Mouse (Mus musculus) cerebellum, adult 8-10 months (tissue): Measurements from ENCODE around the gene Crls1.
A peak's percentile ranks its signal among the peaks of the same experiment; 100 is the strongest.

Source experiments
- DNase-seq: peaks from one replicate; pipeline ENCODE4 v3.0.0; 2022

Gene Crls1

DNA sequence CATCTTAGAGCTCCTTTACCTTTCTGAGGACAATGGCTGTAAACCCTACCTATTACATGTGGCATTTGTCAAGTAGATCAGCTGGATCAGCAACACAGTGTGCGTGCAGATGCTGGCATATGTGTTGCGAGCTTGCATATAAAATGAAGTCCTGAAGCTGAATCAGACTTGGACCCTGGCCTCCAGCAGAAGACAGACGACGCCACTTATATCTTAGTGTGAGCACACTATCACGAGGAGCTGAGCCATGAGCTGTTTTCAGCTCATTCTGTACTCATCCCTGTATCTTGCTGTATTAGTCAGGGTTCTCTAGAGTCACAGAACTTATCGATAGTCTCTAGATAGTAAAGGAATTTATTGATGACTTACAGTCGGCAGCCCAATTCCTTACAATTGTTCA lies 38.8 kb downstream of the Crls1 start:
- no peak for DNase-seq

DNA sequence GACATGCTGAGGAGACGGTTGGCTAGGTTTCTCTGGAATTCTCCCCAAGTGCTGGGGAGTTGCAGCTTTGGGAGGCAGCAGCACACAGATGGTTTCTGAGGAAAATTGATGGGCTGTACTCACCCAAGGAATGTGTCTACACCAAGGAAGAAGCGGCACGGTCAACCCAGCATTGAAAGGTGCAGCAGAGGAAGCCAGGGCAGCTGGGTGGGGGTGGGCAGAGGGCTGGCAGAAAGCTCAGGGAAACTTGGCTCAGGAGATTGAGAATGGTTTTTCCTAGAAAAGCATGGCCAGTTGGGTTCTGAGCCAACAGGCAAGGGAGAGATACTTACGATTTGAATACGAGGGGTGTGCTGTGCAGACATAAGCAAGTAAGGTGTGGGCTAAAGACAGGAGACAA lies 47.4 kb downstream of the Crls1 start:
- DNase-seq = no peak

DNA sequence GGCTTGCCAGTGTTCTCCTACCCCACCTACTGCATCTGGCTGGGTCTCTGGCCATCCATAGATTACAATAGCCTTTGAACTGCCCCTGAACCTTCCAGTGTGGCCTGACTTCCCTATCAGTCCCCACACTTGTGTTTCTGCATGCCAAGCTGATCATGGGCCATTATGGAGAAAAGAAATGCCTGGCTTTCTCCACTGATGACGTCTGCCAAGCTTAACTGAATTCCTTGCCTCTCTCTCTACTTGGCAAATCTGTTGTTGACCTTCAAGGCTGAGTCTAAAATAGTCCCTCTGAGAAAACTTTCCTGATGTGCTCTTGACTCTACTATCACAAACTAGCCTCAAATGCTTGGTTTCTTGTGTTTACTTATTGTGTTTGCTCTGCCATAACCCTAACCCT lies 51.7 kb downstream of the Crls1 start:
- no peak for DNase-seq

DNA sequence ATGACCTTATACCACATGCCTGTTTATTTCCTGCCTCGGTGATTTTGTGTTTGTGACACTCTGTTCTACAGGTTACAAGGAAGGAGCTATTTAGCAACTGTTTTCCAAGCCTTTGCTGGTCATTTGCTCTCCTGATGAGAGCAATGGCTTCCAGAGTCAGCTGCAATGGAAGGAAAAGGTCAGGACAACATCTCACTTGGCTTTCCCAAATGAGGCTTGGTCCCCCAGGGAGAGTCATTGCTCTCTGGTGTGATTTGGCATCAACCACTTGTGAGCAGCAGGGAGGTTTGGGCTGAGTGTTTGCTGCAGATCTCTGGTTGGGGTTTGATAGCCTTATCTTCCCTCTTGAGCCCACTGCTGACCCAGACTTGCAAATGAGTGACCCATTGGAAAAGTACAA lies 54.1 kb downstream of the Crls1 start:
- no peak for DNase-seq

DNA sequence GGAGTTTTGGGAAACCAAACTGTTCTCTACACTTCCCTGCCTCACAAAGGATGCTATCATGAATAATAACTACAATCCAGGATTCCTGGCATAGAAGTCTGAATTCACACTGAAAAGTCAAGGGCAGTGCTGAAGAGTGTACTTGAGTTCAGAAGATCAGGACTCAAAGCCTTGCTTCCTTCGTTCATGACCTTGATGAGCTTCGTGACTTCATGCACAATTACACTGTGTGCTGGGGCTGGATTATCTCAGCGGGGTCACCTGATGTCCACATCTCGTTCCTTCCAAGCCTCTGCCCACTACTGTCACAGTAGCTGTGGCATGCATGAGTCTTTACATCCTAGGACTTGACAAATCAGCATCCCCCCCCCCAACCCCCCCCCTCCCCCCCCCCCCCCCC lies 55.2 kb downstream of the Crls1 start:
- DNase-seq = no peak

DNA sequence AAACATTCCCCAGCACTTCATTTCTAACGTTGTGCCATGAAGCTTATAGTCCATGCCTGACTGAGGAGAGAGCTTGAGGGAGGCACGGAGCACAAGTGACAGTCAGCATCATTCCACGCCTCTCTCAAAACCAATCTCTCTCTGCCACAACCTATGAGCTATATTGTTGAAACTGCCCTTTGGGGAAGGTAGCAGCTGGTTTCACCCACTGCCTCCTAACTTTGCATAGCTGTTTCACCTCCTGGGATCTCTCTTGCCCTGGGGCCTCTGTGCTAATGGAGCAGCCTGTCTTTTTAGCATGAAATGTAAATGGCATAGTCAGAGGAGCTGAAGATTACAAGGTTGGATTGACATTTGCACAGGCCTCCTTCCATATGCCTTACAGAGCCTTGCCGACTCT lies 55.6 kb downstream of the Crls1 start:
- DNase-seq = no peak

DNA sequence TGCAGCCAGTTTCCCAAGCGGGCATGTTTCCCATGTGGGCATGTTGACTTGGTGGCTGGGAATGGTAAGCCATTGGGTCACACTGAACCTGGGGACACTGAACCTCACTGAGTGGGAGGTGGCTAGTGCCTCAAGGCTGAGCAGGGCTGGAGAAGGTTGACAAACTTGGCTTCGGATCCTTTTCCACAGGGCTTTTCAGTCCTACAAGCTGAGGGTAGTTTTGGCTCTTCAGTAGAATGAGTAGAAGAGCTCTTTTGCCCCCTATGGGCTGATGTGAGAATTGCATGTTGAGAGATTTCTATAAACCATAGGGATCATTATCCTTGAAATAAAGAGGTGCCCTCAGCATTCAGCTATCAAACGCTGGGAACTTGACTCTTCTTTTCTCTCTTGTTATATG lies 57.0 kb downstream of the Crls1 start:
- peak; percentile 51 for DNase-seq

DNA sequence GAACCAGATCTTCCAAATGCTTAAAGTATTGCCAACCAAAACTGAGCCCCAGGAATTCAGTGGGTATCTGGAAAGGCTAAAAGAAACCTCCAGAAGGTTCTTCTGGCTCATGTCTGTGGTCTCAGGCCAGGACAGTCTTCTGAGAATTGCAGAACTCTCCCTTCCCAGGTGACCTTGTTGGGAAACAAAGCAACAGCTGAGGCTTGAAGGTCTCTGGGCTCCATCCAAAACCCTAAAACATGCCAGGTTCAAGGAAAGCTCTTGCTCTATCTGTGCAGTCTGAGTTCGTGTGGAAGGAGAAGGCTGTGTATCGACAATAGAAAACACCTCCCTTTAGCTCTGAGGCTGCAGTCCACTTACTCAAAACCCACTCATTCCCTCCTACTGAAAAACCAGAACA lies 58.5 kb downstream of the Crls1 start:
- no peak for DNase-seq

DNA sequence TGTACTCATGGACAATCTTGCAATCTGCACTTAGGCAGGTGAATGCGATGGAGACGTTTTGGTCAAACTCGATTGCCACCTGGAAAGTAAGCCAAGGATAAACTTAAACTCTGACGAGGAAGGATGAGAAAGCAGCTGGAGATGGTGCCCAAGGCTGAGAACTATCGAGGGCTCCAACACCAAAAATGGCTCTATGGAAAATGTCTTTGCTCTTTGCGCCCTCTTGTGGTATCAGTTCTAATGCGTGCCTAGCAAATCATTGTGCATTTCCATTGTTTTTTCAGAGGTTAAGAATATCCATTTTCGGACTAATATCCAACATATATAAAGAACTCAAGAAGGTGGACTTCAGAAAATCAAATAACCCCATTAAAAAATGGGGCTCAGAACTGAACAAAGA lies 60.3 kb downstream of the Crls1 start:
- peak; percentile 42 for DNase-seq

DNA sequence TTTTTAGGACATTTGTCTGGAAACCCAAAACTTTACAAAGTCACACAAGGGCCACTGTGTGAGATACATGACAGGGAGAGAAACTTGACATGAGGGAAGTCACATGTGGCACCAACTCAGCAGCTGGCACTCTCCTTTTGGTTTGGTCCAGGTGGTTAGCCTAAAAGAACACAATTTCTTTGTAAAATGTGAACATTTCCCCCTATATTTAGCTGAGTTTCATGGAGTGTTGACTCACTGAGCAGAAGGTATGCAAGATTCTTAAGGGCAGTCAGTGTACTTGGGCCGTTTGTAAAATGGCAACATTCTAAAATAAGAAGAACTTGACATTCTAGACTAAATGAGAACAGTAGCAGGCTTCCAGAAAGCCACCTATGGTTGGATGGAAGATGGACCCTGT lies 68.3 kb downstream of the Crls1 start:
- DNase-seq = no peak
